Mouse (Mus musculus): ENCODE measurements at regions not wholly inside any gene's neighbourhood (a gene's known extent, or its start where the extent isn't known, plus 50 kb on each side); places are given as distances from the start of the nearest gene placed in this dataset.

DNA sequence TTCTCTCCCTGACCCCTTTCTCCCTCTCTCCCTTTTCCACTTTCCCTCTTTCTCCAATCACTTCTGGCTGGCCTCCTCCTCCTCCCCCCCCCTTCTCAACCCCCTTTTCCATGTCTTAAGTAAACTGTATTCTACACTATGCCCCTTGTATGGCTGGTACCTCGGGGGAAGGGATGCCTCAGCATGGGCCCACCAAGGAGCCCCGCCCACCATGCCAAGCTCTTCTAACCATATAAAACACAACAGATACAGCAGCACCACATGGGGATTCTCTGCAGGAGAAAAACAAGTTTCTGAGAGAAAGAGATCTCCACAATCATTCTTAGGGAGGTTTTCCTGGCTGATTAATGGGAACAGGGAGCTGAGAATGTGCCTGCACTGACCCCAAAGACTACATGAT, 196.6 kb upstream of the Trib2 start:
- Histone ChIP-seq H3K27ac (ENCODE audit: control insufficient read depth, insufficient read depth, low read depth, low read length) (no peak overlapping the region), H3K4me3 (ENCODE audit: control insufficient read depth, low read depth, low read length) (no peak overlapping the region), H3K4me1 (ENCODE audit: control insufficient read depth, insufficient read depth, low read length) (no peaks in the 10 kb centered on the region; the same call in 1 of the 2 replicates), H3K36me3 (ENCODE audit: control insufficient read depth, insufficient read depth, low read length) (no peaks in the 10 kb centered on the region), H3K27me3 (ENCODE audit: control insufficient read depth, insufficient read depth, low read length) (no peaks in the 10 kb centered on the region)
- TF ChIP-seq CTCF (IDR thresholded peaks at IDR 0.05; ENCODE audit: control insufficient read depth, insufficient read depth, insufficient replicate concordance, low read depth, low read length) (no peak), POLR2A (IDR thresholded peaks at IDR 0.05; ENCODE audit: control insufficient read depth, low read depth, low read length) (no peak)

DNA sequence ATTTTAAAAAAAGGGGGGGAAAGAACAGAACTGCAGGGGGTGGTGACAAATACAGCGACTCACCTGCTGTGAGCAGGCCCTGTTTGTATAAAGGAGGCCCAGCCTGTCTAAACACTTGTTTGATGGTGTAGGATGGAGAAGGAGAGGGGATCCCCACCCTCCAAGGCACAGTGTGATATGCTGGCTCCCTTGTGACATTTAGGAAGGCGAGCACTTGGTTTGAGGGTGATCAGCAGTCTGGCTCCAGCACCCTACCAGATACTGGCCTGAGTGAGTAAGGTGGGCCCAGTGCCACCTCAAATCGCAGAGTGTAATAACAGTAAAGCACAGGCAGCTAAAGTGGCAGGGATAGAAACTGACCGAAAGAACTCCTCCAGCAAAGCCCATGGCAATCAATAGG, 195.4 kb upstream of the Trib2 start:
- H3K36me3 ChIP-seq (ENCODE audit: control insufficient read depth, insufficient read depth, low read length): no peaks in the 10 kb centered on the region
- TF ChIP-seq POLR2A (IDR thresholded peaks at IDR 0.05; ENCODE audit: control insufficient read depth, low read depth, low read length): no peak
- no peak for TF ChIP-seq CTCF (IDR thresholded peaks at IDR 0.05; ENCODE audit: control insufficient read depth, insufficient read depth, insufficient replicate concordance, low read depth, low read length)
- no peaks in the 10 kb centered on the region; the same call in 1 of the 2 replicates for H3K4me1 ChIP-seq (ENCODE audit: control insufficient read depth, insufficient read depth, low read length)
- H3K27ac ChIP-seq (ENCODE audit: control insufficient read depth, insufficient read depth, low read depth, low read length): no peak overlapping the region
- no peaks in the 10 kb centered on the region for H3K27me3 ChIP-seq (ENCODE audit: control insufficient read depth, insufficient read depth, low read length)
- no peak overlapping the region for H3K4me3 ChIP-seq (ENCODE audit: control insufficient read depth, low read depth, low read length)

- Histone ChIP-seq H3K4me1 (ENCODE audit: control insufficient read depth, insufficient read depth, low read length) (no peaks in the 10 kb centered on the region; the same call in 1 of the 2 replicates), H3K27ac (ENCODE audit: control insufficient read depth, insufficient read depth, low read depth, low read length) (no peak overlapping the region), H3K27me3 (ENCODE audit: control insufficient read depth, insufficient read depth, low read length) (no peaks in the 10 kb centered on the region), H3K36me3 (ENCODE audit: control insufficient read depth, insufficient read depth, low read length) (no peaks in the 10 kb centered on the region), H3K4me3 (ENCODE audit: control insufficient read depth, low read depth, low read length) (no peak overlapping the region)
- TF ChIP-seq CTCF (IDR thresholded peaks at IDR 0.05; ENCODE audit: control insufficient read depth, insufficient read depth, insufficient replicate concordance, low read depth, low read length): no peak
- no peak for TF ChIP-seq POLR2A (IDR thresholded peaks at IDR 0.05; ENCODE audit: control insufficient read depth, low read depth, low read length)
Measured at GRCm38 (mm10) chr12:16009822-16010620, 193.3 kb upstream of the Trib2 start.

- Histone ChIP-seq H3K27me3 (ENCODE audit: control insufficient read depth, insufficient read depth, low read length) (no peaks in the 10 kb centered on the region), H3K4me3 (ENCODE audit: control insufficient read depth, low read depth, low read length) (no peak overlapping the region), H3K36me3 (ENCODE audit: control insufficient read depth, insufficient read depth, low read length) (no peaks in the 10 kb centered on the region), H3K27ac (ENCODE audit: control insufficient read depth, insufficient read depth, low read depth, low read length) (no peak overlapping the region), H3K4me1 (ENCODE audit: control insufficient read depth, insufficient read depth, low read length) (no peaks in the 10 kb centered on the region; the same call in 1 of the 2 replicates)
- TF ChIP-seq CTCF (IDR thresholded peaks at IDR 0.05; ENCODE audit: control insufficient read depth, insufficient read depth, insufficient replicate concordance, low read depth, low read length) (no peak), POLR2A (IDR thresholded peaks at IDR 0.05; ENCODE audit: control insufficient read depth, low read depth, low read length) (no peak)
Measured at GRCm38 (mm10) chr12:16008763-16009515, 192.2 kb upstream of the Trib2 start.

- Histone ChIP-seq H3K27me3 (ENCODE audit: control insufficient read depth, insufficient read depth, low read length) (no peaks in the 10 kb centered on the region), H3K36me3 (ENCODE audit: control insufficient read depth, insufficient read depth, low read length) (no peaks in the 10 kb centered on the region), H3K27ac (ENCODE audit: control insufficient read depth, insufficient read depth, low read depth, low read length) (no peak overlapping the region), H3K4me3 (ENCODE audit: control insufficient read depth, low read depth, low read length) (no peak overlapping the region), H3K4me1 (ENCODE audit: control insufficient read depth, insufficient read depth, low read length) (no peaks in the 10 kb centered on the region; the same call in 1 of the 2 replicates)
- TF ChIP-seq CTCF (IDR thresholded peaks at IDR 0.05; ENCODE audit: control insufficient read depth, insufficient read depth, insufficient replicate concordance, low read depth, low read length) (no peak), POLR2A (IDR thresholded peaks at IDR 0.05; ENCODE audit: control insufficient read depth, low read depth, low read length) (no peak)
Measured at GRCm38 (mm10) chr12:16008261-16008660, 191.5 kb upstream of the Trib2 start.

DNA sequence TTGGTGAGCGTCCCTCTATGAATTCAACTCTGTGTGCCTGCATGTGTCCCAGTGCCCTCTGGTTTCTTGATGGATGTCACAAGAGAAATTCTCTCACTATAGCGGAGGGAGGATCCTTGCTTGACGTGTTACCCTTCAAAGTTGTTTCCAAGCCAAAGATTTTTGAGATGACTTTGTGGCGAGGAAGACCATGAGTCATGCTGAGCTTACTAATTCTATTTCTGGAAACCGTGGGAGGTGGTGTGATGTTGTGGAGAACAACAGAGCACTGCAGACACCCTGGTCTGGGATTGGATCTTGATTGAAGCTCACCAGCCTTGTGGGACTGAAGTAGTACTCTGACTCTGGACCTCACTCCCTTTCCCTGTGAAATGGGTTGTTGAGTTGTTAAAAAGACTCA, 190.0 kb upstream of the Trib2 start:
- H3K4me3 ChIP-seq (ENCODE audit: control insufficient read depth, low read depth, low read length): no peak overlapping the region
- H3K27me3 ChIP-seq (ENCODE audit: control insufficient read depth, insufficient read depth, low read length): no peaks in the 10 kb centered on the region
- TF ChIP-seq POLR2A (IDR thresholded peaks at IDR 0.05; ENCODE audit: control insufficient read depth, low read depth, low read length): no peak
- no peak for TF ChIP-seq CTCF (IDR thresholded peaks at IDR 0.05; ENCODE audit: control insufficient read depth, insufficient read depth, insufficient replicate concordance, low read depth, low read length)
- H3K27ac ChIP-seq (ENCODE audit: control insufficient read depth, insufficient read depth, low read depth, low read length): no peak overlapping the region
- H3K4me1 ChIP-seq (ENCODE audit: control insufficient read depth, insufficient read depth, low read length): no peaks in the 10 kb centered on the region
- H3K36me3 ChIP-seq (ENCODE audit: control insufficient read depth, insufficient read depth, low read length): no peaks in the 10 kb centered on the region

DNA sequence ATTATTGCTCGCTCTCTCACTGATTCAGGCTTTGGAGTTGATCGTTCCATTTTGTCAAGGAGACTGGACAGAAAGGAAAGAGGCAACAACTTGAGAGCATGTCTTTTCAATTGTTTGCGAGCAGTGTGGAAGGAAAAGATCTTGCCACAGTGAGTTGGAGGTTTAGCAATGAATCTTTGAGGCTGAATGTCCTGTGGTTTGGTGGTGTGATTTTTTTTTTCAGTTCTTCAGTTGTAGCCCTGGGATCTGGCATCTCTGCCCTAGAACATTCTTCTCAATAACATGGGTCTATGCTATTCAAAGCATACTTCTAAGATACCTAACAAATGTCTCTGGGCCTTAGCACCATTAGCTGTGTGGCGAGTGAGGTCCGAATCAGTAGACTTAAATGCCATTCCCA, 189.6 kb upstream of the Trib2 start:
- TF ChIP-seq POLR2A (IDR thresholded peaks at IDR 0.05; ENCODE audit: control insufficient read depth, low read depth, low read length): no peak
- no peak for TF ChIP-seq CTCF (IDR thresholded peaks at IDR 0.05; ENCODE audit: control insufficient read depth, insufficient read depth, insufficient replicate concordance, low read depth, low read length)
- no peaks in the 10 kb centered on the region for H3K27me3 ChIP-seq (ENCODE audit: control insufficient read depth, insufficient read depth, low read length)
- no peak overlapping the region for H3K27ac ChIP-seq (ENCODE audit: control insufficient read depth, insufficient read depth, low read depth, low read length)

More for the DNA sequence above, 189.6 kb upstream of the Trib2 start:
- Histone ChIP-seq H3K4me1 (ENCODE audit: control insufficient read depth, insufficient read depth, low read length) (no peaks in the 10 kb centered on the region), H3K4me3 (ENCODE audit: control insufficient read depth, low read depth, low read length) (no peak overlapping the region), H3K36me3 (ENCODE audit: control insufficient read depth, insufficient read depth, low read length) (no peaks in the 10 kb centered on the region)
